Mouse (Mus musculus): Measurements from ENCODE around the gene Cacng8. TPM values are rescaled to one million over a fixed set of nuclear protein-coding genes. Genes with fewer than 3 reads are reported as not detected.
"Not testable (repeated sequence)": the region's sequence is repeated elsewhere in the genome, so short reads cannot be mapped to it uniquely, and the experiment has no call there.

Gene Cacng8
- polyA plus RNA-seq, 1 experiment: not detected

GRCm38 (mm10) chr7:3391081-3391451 is 583 bp downstream of the Cacng8 start:
- Histone ChIP-seq H3K4me1 (ENCODE audit: control insufficient read depth, insufficient read depth, low read length) (no peaks in the 10 kb centered on the region), H3K4me3 (replicated peaks; ENCODE audit: control insufficient read depth, low read depth, low read length) (no peak overlapping the region), H3K27ac (ENCODE audit: control insufficient read depth, insufficient read depth, low read depth, low read length, poor library complexity) (no peak overlapping the region)
- WGBS: 19% methylated on average over 12 of the region's 12 CpGs
- TF ChIP-seq POLR2A (IDR thresholded peaks at IDR 0.05; ENCODE audit: borderline replicate concordance, control insufficient read depth, low read depth, low read length): no peak
- no peak for TF ChIP-seq CTCF (IDR thresholded peaks at IDR 0.05; ENCODE audit: control insufficient read depth, insufficient read depth, low read length)

- Histone ChIP-seq H3K4me1 (ENCODE audit: control insufficient read depth, insufficient read depth, low read length) (no peaks in the 10 kb centered on the region), H3K27ac (ENCODE audit: control insufficient read depth, insufficient read depth, low read depth, low read length, poor library complexity) (no peak overlapping the region), H3K4me3 (replicated peaks; ENCODE audit: control insufficient read depth, low read depth, low read length) (no peak overlapping the region)
- 66% methylated on average over 4 of the region's 4 CpGs for WGBS
- TF ChIP-seq POLR2A (IDR thresholded peaks at IDR 0.05; ENCODE audit: borderline replicate concordance, control insufficient read depth, low read depth, low read length) (no peak), CTCF (IDR thresholded peaks at IDR 0.05; ENCODE audit: control insufficient read depth, insufficient read depth, low read length) (no peak)
Measured at GRCm38 (mm10) chr7:3391809-3392208, 1.3 kb downstream of the Cacng8 start.

DNA sequence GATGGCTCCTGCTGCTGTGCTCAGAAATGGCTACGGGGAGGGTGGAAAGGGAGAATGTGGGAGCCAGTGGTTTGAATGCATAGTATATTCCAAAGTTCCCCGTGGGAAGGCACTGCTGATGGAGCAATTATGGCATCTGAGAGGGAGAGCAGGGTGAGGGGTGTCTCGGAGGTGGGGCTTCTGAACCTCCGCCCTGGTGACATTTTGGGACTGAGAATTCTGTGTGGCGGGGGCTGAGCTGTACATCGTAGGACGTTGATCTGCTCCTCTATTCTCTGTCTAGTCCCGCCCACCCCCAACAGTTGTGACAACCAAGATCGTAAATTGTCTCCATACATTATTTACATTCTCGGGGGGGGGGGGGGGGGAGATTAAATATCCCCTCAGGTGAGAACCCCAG is 6.9 kb downstream of the Cacng8 start:
- Histone ChIP-seq H3K4me3 (replicated peaks; ENCODE audit: control insufficient read depth, low read depth, low read length) (no peak overlapping the region), H3K27ac (ENCODE audit: control insufficient read depth, insufficient read depth, low read depth, low read length, poor library complexity) (no peak overlapping the region), H3K4me1 (ENCODE audit: control insufficient read depth, insufficient read depth, low read length) (no peaks in the 10 kb centered on the region)
- WGBS: 80% methylated on average over 10 of the region's 10 CpGs
- TF ChIP-seq POLR2A (IDR thresholded peaks at IDR 0.05; ENCODE audit: borderline replicate concordance, control insufficient read depth, low read depth, low read length) (no peak), CTCF (IDR thresholded peaks at IDR 0.05; ENCODE audit: control insufficient read depth, insufficient read depth, low read length) (no peak)

- H3K4me1 ChIP-seq (ENCODE audit: control insufficient read depth, insufficient read depth, low read length): no peaks in the 10 kb centered on the region
- TF ChIP-seq POLR2A (IDR thresholded peaks at IDR 0.05; ENCODE audit: borderline replicate concordance, control insufficient read depth, low read depth, low read length): no peak
- TF ChIP-seq CTCF (IDR thresholded peaks at IDR 0.05; ENCODE audit: control insufficient read depth, insufficient read depth, low read length): no peak
- H3K4me3 ChIP-seq (replicated peaks; ENCODE audit: control insufficient read depth, low read depth, low read length): no peak overlapping the region
- H3K27ac ChIP-seq (ENCODE audit: control insufficient read depth, insufficient read depth, low read depth, low read length, poor library complexity): no peak overlapping the region
- WGBS: 59% methylated on average over 7 of the region's 7 CpGs
Measured at GRCm38 (mm10) chr7:3397797-3398196, 7.3 kb downstream of the Cacng8 start.

- not testable (repeated sequence) for H3K27ac ChIP-seq (ENCODE audit: control insufficient read depth, insufficient read depth, low read depth, low read length, poor library complexity); H3K4me1 ChIP-seq (ENCODE audit: control insufficient read depth, insufficient read depth, low read length); H3K4me3 ChIP-seq (replicated peaks; ENCODE audit: control insufficient read depth, low read depth, low read length)
- WGBS: 85% methylated on average over 8 of the region's 8 CpGs
Measured at GRCm38 (mm10) chr7:3398363-3398762, 7.9 kb downstream of the Cacng8 start.

- no peaks in the 10 kb centered on the region for H3K4me1 ChIP-seq (ENCODE audit: control insufficient read depth, insufficient read depth, low read length)
- TF ChIP-seq CTCF (IDR thresholded peaks at IDR 0.05; ENCODE audit: control insufficient read depth, insufficient read depth, low read length) (no peak), POLR2A (IDR thresholded peaks at IDR 0.05; ENCODE audit: borderline replicate concordance, control insufficient read depth, low read depth, low read length) (no peak)
- no peak overlapping the region for H3K27ac ChIP-seq (ENCODE audit: control insufficient read depth, insufficient read depth, low read depth, low read length, poor library complexity)
- H3K4me3 ChIP-seq (replicated peaks; ENCODE audit: control insufficient read depth, low read depth, low read length): no peak overlapping the region
Measured at GRCm38 (mm10) chr7:3399937-3400336, 9.5 kb downstream of the Cacng8 start.

- 3% methylated on average over 11 of the region's 11 CpGs for WGBS
- TF ChIP-seq CTCF (IDR thresholded peaks at IDR 0.05; ENCODE audit: control insufficient read depth, insufficient read depth, low read length) (no peak), POLR2A (IDR thresholded peaks at IDR 0.05; ENCODE audit: borderline replicate concordance, control insufficient read depth, low read depth, low read length) (no peak)
- no peak overlapping the region for H3K27ac ChIP-seq (ENCODE audit: control insufficient read depth, insufficient read depth, low read depth, low read length, poor library complexity)
Measured at GRCm38 (mm10) chr7:3409729-3410520, 19.4 kb downstream of the Cacng8 start.

DNA sequence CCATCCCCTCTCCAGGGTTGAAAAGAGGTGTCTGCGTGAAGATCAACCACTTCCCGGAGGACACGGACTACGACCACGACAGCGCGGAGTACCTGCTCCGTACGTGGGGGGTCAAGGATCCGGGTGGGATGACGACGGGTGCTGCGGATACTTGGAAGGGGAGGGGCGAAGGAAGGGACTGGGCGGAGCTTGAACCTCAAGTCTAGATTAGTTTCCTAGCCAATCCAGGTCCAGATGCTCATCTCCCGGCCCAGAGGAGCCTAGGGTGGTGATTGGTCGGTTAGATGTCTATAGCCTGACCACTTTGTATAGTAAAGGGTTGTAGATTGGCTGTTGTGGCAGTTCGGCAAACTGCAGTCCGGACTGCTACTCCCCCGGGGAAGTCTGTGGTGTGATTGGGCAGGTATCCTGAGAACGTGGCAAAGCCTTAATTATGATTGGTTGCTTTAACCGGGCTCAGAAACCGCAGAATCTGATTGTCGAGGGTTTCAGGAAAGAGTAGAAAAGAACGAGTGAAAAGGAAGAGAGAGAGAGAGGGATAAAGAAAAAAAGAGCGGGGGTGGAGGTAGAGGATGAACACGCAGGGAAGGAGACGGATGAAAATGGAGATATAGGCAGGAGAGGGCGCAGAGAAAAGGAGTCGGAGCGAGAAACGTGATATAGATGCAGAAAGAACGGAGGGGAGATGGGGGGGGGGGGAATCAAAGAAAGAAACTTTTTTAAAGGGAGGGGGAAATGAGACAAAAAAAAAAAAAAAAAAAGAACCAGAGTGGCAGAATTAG is 20.9 kb downstream of the Cacng8 start:
- no peaks in the 10 kb centered on the region; the same call in none of the 2 replicates for H3K4me1 ChIP-seq (ENCODE audit: control insufficient read depth, insufficient read depth, low read length)
- H3K4me3 ChIP-seq (replicated peaks; ENCODE audit: control insufficient read depth, low read depth, low read length): peak overlapping the region; percentile 24
- no peak overlapping the region for H3K27ac ChIP-seq (ENCODE audit: control insufficient read depth, insufficient read depth, low read depth, low read length, poor library complexity)
- TF ChIP-seq POLR2A (IDR thresholded peaks at IDR 0.05; ENCODE audit: borderline replicate concordance, control insufficient read depth, low read depth, low read length) (no peak), CTCF (IDR thresholded peaks at IDR 0.05; ENCODE audit: control insufficient read depth, insufficient read depth, low read length) (no peak)
- WGBS: 2% methylated on average over 33 of the region's 33 CpGs

More at GRCm38 (mm10) chr7:3409729-3410520, 19.4 kb downstream of the Cacng8 start:
- Histone ChIP-seq H3K4me1 (ENCODE audit: control insufficient read depth, insufficient read depth, low read length) (no peaks in the 10 kb centered on the region; the same call in none of the 2 replicates), H3K4me3 (replicated peaks; ENCODE audit: control insufficient read depth, low read depth, low read length) (no peak overlapping the region)

All from bone marrow, adult 2 months (tissue).